Mouse (Mus musculus) testis, adult 2 months (tissue): ENCODE data around the gene Spa17. TPM values are rescaled to one million over a fixed set of nuclear protein-coding genes. Genes with fewer than 3 reads are reported as not detected.

ENCODE experiments used
- H3K27ac ChIP-seq: fragments of 200-500 bp; 2 replicates; pipeline ENCODE4 v1.5.1; 2012; ENCODE audit warnings: low read depth, low read length; ENCODE audit not compliant: control insufficient read depth, insufficient read depth
- H3K27me3 ChIP-seq: fragments of 200-500 bp; 2 replicates; pipeline ENCODE4 v1.6.1; 2012; ENCODE audit warnings: mild to moderate bottlenecking, low read length, moderate library complexity; ENCODE audit not compliant: control insufficient read depth, insufficient read depth
- H3K36me3 ChIP-seq: fragments of 200-500 bp; 2 replicates; pipeline ENCODE4 v1.6.1; 2012; ENCODE audit warnings: mild to moderate bottlenecking, low read length; ENCODE audit not compliant: control insufficient read depth, insufficient read depth
- H3K4me1 ChIP-seq: fragments of 200-500 bp; 2 replicates; pipeline ENCODE4 v1.6.1; 2012; ENCODE audit warnings: low read length; ENCODE audit not compliant: control insufficient read depth, insufficient read depth
- H3K4me3 ChIP-seq: fragments of 200-500 bp; 2 replicates; pipeline ENCODE4 v1.5.1; 2012; ENCODE audit warnings: low read depth, mild to moderate bottlenecking, low read length, moderate library complexity, mixed read lengths; ENCODE audit not compliant: control insufficient read depth
- CTCF ChIP-seq: fragments of 200-500 bp; IDR thresholded peaks from 2 replicates; pipeline ENCODE4 v1.5.1; 2012; ENCODE audit warnings: low read depth, mild to moderate bottlenecking, inconsistent platforms, low read length, moderate library complexity; ENCODE audit not compliant: control insufficient read depth, insufficient read depth, insufficient replicate concordance
- POLR2A ChIP-seq: fragments of 200-500 bp; IDR thresholded peaks from 2 replicates; pipeline ENCODE4 v1.6.1; 2012; ENCODE audit warnings: low read depth, mild to moderate bottlenecking, inconsistent platforms, low read length, moderate library complexity; ENCODE audit not compliant: control insufficient read depth
- polyA plus RNA-seq: library from polyadenylated mRNA; depleted of rRNA; stranded (reverse); fragments of >200 nt; gene quantifications from 2 replicates; pipeline ENCODE4 v1.2.3, GENCODE M21; 2012

The Spa17 gene
- polyA plus RNA-seq, 1 experiment: 547 TPM

DNA sequence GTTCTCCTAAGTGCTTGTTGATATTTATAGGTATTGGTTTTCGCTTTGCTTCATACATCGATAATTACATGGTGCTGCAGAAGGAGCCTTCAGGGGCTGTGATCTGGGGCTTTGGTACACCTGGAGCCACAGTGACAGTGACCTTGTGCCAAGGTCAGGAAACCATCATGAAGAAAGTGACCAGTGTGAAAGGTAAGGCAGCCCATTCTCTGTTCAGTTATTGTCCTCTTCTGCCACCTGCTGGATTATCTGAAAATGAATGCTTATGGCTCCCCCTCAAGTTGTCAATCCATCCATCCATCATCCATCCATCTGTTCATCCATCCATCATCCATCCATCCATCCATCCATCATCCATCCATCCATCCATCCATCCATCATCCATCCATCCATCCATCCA, 3.2 kb upstream of the Spa17 start:
- TF ChIP-seq CTCF (no peak), POLR2A (no peak)
- Histone ChIP-seq H3K27me3 (no peaks in the 10 kb centered on the region), H3K4me1 (0 out of 2 replicates have a peak, but pooled peaks cover 3% of the 10 kb centered on the region), H3K4me3 (peak overlapping the region; percentile 21; the same call in 1 of the 2 replicates), H3K27ac (no peak overlapping the region), H3K36me3 (no peaks in the 10 kb centered on the region; the same call in 1 of the 2 replicates)

DNA sequence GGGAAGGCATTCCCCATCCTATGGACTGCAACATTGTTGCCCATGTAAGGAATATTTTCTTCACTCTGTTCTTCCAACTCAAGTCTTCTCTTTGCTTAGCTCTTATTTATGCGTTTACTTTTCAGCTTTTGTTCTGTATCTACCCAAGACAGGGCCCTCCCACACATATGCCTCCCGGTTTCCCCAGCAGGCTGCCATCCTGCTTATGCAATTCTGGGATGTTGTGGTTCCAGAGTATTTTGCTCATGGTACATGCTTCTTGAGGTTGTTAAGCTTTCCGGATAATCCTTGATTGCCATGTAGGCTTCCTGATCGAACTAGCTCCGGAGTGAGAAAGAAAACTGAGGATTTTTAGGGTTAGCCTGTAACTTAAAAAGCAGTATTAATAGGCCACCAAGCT, 1.7 kb upstream of the Spa17 start:
- TF ChIP-seq POLR2A (no peak), CTCF (no peak)
- H3K4me1 ChIP-seq: 0 out of 2 replicates have a peak, but pooled peaks cover 3% of the 10 kb centered on the region
- peak overlapping the region; percentile 47; the same call in 1 of the 2 replicates for H3K4me3 ChIP-seq
- H3K27ac ChIP-seq: no peak overlapping the region
- no peaks in the 10 kb centered on the region; the same call in 1 of the 2 replicates for H3K36me3 ChIP-seq
- no peaks in the 10 kb centered on the region for H3K27me3 ChIP-seq

DNA sequence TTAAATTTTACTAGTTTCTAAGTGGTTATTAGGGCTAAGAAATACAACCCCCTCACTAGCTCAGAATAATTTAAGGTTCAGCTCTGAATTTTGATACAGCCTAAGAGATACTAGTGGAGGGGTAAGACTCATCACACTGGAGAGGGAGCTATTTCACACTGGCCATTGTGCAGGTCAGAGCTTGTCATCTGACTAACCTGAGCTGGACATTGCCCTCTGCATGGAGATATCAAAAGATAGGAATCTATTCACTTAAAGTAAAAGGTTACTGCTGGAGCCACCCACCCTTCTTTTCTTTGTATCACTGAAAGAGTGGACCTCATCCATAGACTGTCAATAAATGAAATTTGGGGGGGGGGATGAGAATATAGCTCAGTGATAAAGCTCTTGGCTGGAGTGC, 794 bp upstream of the Spa17 start:
- H3K27ac ChIP-seq: peak overlapping the region; percentile 86; the same call in 1 of the 2 replicates
- H3K4me3 ChIP-seq: peak overlapping the region; percentile 100
- H3K27me3 ChIP-seq: no peaks in the 10 kb centered on the region
- H3K4me1 ChIP-seq: 0 out of 2 replicates have a peak, but pooled peaks cover 3% of the 10 kb centered on the region
- H3K36me3 ChIP-seq: no peaks in the 10 kb centered on the region; the same call in 1 of the 2 replicates
- TF ChIP-seq CTCF (no peak), POLR2A (no peak)

DNA sequence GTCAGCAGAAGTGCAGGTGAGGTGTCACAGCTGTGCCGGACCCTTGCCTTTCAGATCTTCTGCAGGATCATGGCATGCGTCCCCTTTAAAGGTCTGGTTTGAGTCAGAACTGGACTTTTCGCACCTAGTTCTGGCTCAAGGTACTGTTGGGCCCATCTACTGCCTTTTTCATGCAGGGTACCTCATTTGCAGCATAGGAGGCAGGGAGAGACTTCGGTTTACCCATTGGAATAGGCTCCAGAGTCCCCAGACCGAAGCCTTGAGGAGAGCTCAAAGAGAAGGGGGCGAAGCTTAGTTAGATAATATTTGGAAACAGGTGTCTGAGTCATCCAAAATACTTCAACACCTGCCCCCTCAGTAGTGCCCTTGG, 374 bp upstream of the Spa17 start:
- TF ChIP-seq CTCF (no peak), POLR2A (peak; percentile 5; the same call in 1 of the 2 replicates)
- H3K27ac ChIP-seq: peak overlapping the region; percentile 86
- no peaks in the 10 kb centered on the region for H3K27me3 ChIP-seq
- no peaks in the 10 kb centered on the region; the same call in 1 of the 2 replicates for H3K36me3 ChIP-seq
- peak overlapping the region; percentile 100 for H3K4me3 ChIP-seq
- 0 out of 2 replicates have a peak, but pooled peaks cover 3% of the 10 kb centered on the region for H3K4me1 ChIP-seq

DNA sequence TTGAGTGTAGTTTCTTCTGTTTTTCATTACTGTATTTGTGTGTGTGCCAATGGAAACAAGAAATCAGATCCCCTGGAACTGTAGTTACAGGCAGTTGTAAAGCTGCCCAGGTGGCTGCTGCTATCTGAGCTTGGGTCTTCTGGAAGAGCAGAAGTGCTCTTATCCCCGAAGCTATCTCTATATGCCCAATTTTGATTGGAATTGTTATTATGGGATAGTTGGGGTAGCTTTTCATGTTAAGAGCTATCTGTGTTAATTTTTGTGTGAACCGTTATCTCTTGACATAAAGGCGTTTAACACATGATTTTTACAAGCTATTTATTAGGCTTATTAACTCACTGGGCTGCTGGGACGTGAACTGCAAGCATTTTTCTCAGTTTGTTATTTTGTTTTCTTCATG, 4.0 kb downstream of the Spa17 start:
- TF ChIP-seq CTCF: no peak
- no peak for TF ChIP-seq POLR2A
- Histone ChIP-seq H3K36me3 (no peaks in the 10 kb centered on the region; the same call in 1 of the 2 replicates), H3K4me1 (0 out of 2 replicates have a peak, but pooled peaks cover 3% of the 10 kb centered on the region), H3K27ac (no peak overlapping the region), H3K4me3 (peak overlapping the region; percentile 47; the same call in 1 of the 2 replicates), H3K27me3 (no peaks in the 10 kb centered on the region)

DNA sequence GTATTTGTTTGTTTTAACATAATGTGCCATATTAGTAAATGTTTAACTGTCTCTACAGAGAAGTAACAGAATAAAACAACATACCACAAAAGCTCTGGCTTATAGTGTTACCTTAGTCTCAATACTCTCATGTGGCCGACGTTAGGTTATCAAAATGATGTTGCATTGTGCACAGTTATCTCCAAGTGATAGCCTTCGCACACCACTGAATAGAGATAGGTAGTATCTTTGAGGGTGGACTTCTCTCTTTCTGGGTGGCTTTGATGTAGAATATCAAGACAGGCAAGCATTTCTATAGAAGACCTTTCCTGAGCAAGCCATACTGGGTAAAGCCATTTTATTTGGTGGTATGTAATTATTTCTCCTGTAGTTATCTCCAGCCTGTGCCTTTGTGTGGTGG, 8.4 kb downstream of the Spa17 start:
- no peak overlapping the region for H3K4me3 ChIP-seq
- no peak overlapping the region for H3K27ac ChIP-seq
- TF ChIP-seq POLR2A (no peak), CTCF (no peak)
- no peaks in the 10 kb centered on the region for H3K4me1 ChIP-seq
- H3K27me3 ChIP-seq: no peaks in the 10 kb centered on the region
- no peaks in the 10 kb centered on the region; the same call in 1 of the 2 replicates for H3K36me3 ChIP-seq

DNA sequence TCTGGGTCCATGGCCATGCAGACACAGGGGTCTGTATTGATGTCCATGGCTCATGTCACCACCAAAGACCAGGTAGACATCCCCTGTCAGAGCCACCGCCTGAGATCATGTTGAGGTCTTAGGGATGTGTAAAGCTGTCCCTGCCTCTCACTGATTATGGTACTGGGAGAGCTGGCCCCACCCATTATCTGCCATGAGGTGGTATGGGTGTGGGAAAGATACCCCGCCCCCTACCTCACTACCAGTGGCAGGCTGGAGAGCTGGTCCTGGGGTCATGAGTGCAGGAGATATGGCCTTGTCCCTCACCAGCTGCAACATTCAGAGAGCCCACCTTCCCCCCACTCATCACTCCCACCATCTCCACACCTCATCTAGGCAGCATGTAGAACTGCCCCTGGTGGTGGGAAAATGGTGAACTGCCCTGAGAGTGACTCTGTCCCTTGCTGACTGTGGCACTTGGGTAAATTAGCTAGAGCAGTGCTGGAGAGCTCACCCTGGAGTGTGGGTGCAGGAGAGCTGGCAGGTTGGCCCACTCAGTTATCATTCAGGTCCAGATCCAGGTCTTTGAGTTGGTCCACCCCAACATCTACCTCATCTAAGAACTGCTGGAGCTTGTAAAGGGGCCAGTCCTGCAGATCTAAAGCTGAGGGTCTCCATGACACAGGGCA, 12.8 kb downstream of the Spa17 start:
- H3K36me3 ChIP-seq: no peaks in the 10 kb centered on the region
- H3K4me1 ChIP-seq: no peaks in the 10 kb centered on the region
- TF ChIP-seq POLR2A: no peak
- no peak for TF ChIP-seq CTCF
- H3K4me3 ChIP-seq: no peak overlapping the region
- no peaks in the 10 kb centered on the region for H3K27me3 ChIP-seq
- H3K27ac ChIP-seq: no peak overlapping the region

DNA sequence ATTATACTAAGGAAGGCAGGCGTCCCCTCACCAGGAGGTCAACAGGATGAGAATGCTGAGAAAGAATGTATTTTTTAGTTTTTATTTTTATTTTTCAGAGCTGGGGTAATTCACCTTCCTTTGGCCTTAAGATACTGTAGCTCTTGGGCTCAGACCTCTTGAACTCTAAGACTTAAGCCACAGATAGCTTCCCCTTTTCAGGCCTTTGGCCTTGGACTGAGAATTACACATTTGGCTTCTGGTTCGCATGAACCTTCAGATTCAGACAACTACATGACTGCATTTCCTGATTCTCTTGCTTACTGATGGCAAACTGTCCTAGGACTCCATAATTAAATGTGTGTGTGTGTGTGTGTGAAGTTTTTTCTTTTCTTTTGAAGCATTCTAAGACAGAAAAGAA, 14.9 kb downstream of the Spa17 start:
- TF ChIP-seq CTCF: no peak
- no peak for TF ChIP-seq POLR2A
- Histone ChIP-seq H3K4me1 (no peaks in the 10 kb centered on the region), H3K4me3 (no peak overlapping the region), H3K27me3 (no peaks in the 10 kb centered on the region), H3K27ac (no peak overlapping the region), H3K36me3 (no peaks in the 10 kb centered on the region)
